Mouse (Mus musculus): Measurements from ENCODE around the gene Btg1-ps1.
A peak's percentile ranks its signal among the peaks of the same experiment; 100 is the strongest.

Gene Btg1-ps1

GRCm38 (mm10) chrX:38018597-38018996, at the start of gene Btg1-ps1:
Gene Btg1-ps1, minus strand, starts transcription at chrX:38018815.
- DNase-seq (ENCODE audit: low read depth, low spot score): peak; percentile 2

DNA sequence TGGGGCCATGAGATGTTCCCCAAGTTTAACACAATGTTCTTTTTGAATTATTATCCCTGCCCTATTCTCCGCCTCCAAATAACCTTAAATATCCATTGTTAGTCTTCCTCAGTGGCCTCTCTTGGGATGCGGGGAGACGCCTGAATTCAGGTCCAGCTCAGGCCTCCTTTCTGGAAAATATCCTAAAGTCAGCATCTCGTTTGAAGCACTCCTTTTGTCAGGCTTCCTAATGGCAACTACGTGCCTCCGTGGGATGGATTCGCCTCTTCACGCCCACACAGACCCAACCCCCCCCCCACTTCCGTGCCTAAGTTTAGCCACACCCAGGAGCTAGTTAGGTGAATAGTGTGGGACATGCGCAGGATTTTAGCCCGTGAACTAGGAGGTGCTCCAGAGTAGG, 47.6 kb upstream of the Btg1-ps1 start, which contains the start of gene Rhox10:
Rhox10 (plus strand) TSS at position 301 of the 400 bp plus-strand sequence.
- DNase-seq (ENCODE audit: low read depth, low spot score): peak; percentile 14

DNA sequence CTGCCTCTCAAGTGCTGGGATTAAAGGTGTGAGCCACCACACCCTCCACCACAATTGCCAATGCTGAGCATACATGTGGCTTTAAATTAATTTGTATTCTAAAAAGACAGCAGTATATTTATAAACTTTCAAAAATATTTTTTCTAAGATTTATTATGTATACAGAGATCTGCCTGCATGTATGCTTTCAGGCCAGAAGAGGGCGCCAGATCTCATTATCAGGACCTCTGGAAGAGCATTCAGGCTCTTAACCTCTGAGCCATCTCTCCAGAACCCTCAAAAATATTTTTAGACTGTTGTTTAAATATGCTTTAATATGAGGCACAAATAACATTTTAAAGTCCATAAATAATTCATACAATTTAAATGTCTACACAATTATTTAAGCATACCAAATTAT, 42.9 kb upstream of the Btg1-ps1 start:
- DNase-seq (ENCODE audit: low read depth, low spot score): peak; percentile 8

DNA sequence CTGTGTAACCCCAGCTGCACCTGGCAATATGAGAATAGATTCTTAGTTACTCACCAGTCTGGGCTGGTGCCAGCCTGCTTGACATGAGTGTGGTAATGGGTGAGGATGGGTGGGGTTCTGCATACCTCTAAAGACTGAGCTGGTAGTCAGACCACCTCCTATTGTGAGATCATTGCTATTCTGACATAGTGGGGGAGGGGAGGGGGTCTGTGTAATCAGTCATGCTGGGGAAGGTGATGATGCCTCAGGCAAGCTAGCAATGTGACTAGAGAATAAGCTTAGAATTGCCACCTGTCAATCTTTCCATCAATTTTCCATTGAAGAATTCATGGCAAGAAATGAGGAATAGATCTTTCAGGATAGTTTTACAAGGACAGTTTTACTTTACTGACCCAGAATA, 24.4 kb upstream of the Btg1-ps1 start, which contains the start of gene Btg1-ps2:
Btg1-ps2 (minus strand) TSS at position 101 of the 400 bp plus-strand sequence.
- peak; percentile 3 for DNase-seq (ENCODE audit: low read depth, low spot score)

DNA sequence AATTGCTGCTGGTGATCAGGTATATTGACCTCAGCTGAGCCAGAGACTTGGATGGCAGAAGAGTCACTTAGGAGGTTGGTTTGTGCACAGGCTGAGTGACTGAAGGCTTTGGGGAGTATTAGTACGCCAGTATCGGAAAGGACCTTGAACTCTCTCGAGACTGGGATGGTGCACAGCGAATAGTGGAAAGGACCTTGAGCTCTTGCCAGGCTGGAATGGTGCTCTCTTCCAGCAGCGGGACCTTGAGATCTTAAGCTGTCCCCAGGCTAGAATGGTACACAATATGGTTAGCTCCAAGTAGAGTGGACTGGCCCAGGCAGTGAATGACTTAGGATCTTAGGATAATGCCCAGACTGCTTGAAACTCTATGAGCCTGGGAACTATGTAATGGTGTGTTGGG, 21.1 kb upstream of the Btg1-ps1 start:
- DNase-seq (ENCODE audit: low read depth, low spot score): no peak

GRCm38 (mm10) chrX:38033841-38034240, 15.2 kb upstream of the Btg1-ps1 start:
- DNase-seq (ENCODE audit: low read depth, low spot score): no peak

DNA sequence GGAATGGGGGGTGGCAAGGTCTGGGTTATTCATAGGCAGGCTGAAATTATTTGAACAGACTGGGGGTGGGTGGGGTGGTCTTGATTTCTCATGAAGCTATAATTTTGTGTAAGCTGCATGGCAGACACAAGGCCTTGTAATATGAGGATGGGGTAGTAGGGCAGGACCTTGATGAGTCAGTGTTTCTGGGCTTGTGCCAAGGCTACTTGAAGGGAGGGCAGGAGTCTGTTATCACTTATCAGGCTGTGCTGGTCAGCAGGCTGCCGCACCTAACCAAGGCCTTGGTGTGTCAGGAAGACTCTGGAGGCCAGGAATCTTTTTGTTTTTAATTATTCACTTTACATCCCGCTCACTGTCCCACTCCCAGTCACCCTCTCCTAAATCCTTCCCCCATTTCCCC, 9.9 kb downstream of the Btg1-ps1 start:
- no peak for DNase-seq (ENCODE audit: low read depth, low spot score)
